Mouse (Mus musculus) left cerebral cortex, adult 8-10 months (tissue): ENCODE data around the gene Hist2h2be. TPM values are rescaled to one million over a fixed set of nuclear protein-coding genes. Genes with fewer than 3 reads are reported as not detected.
A peak's percentile ranks its signal among the peaks of the same experiment; 100 is the strongest.
"Not testable (repeated sequence)": the region's sequence is repeated elsewhere in the genome, so short reads cannot be mapped to it uniquely, and the experiment has no call there.

Experiments
- DNase-seq, 2 experiments: peaks; one replicate each; pipeline ENCODE4 v3.0.0; 2022; ENCODE audit warnings: low spot score in 2 of 2
- total RNA-seq, 4 experiments: library from RNA; stranded (reverse); gene quantifications; 2 replicates each; pipeline ENCODE4 v1.2.4; 2022

Gene Hist2h2be
- total RNA-seq, 4 experiments from 2014 or later = 4.9 to 7.1 (median 5.4) TPM

DNA sequence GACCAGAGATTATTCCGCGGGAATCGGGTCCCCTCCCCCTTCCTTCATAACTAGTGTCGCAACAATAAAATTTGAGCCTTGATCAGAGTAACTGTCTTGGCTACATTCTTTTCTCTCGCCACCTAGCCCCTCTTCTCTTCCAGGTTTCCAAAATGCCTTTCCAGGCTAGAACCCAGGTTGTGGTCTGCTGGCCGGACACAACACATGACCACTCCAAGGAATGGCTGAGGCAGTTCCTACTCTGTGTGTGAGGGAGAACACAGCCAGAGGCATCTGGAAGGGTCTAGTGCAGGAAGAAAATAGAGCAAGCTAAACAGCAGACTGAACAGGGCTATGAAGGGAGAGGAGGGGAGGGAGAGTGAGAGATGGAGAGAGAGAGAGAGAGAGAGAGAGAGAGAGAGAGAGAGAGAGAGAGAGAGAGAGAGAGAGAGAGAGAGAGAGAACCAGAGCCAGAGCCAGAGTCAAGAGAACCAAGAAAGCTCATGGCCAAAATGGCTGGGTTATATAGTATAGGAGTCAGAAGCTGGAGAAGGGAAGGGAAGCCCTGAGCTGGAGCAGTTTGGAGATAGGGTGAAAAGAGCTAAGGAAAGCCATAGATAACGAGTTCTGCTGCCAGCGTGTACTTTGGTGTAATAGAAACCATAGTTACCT is 22.2 kb upstream of the Hist2h2be start:
- not testable (repeated sequence) for DNase-seq

DNA sequence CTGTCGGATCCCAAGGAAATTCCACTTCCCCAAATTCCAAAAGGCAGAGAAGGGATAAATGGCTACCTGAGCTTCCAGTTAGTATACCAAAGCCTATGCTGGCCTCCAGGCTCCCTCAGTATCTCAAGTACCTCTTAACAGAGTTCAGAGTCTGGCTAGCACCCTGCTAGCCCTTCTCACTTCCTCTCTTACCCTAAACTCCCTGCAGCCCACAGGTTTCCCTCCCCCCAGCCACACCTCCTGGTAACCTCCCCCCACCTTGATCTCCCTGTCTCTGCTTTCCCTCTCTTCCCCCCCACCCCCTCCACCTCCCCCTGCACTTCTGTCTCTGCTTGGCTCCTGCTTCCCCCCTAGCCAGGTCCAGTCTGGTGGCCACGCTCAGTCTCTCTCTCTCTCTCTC is 21.2 kb upstream of the Hist2h2be start:
- no peak for DNase-seq

DNA sequence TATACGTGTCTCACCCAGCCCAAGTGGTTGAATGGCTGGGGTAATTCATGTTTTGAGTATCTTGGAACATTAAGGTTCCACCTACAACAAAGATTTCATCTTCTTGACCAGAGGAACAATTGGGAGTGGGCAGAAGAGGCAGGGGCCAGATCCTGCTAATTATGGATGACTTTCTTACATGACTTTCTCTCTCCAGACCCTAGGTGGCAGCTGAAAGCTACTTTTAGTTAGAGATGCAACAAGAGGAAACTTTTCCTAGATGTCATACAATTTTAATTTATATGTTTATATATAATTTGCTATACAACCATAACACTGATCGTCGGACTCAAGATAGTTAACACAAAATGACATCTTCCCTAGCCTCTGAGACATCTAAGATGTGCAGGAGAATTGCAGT is 13.1 kb upstream of the Hist2h2be start:
- no peak for DNase-seq

DNA sequence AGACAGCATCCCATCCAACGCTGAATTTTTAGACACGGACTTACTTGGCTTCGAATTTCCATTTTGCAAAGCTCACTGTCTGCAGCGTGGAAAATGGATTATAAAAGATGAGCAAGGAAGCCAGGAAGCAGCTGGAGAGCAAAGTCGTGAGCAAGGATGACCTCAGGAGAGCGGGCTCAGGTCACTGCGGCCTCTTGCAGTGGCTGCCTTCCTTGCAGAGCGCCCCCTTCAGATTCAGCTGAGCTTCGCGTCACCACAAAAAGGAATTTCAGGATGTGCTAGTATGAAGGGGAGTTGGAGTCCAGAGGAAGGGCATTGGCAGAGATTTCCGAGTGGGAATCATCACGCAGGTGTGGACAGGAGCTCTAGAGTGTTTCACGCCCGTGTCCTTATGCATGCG is 11.7 kb upstream of the Hist2h2be start:
- no peak for DNase-seq

- DNase-seq = no peak
Observed at GRCm38 (mm10) chr3:96219191-96219641, 1.7 kb upstream of the Hist2h2be start.

DNA sequence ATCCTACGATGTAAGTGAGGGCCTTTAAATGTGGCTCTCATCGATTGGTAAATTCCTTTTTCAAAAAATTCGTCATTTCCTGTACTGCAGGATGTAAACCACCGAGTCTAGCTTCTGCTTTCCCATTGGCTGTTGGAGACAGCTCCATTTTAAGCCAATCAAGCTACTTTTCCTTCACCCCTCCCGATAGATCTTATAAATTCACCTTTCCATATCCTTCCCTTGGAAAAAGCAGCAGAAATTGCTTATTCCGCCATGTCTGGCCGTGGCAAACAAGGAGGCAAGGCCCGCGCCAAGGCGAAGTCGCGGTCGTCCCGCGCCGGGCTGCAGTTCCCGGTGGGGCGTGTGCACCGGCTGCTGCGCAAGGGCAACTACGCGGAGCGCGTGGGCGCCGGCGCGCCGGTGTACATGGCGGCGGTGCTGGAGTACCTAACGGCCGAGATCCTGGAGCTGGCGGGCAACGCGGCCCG is 1.2 kb upstream of the Hist2h2be start, which contains the start of the genes Bola1 and Hist2h2ab:
Gene Bola1 (minus strand): TSS at position 49 of the 470 bp plus-strand sequence.
Gene Hist2h2ab (plus strand): TSS at position 205 of the 470 bp plus-strand sequence.
- DNase-seq = peak; percentile 78 to 81

DNA sequence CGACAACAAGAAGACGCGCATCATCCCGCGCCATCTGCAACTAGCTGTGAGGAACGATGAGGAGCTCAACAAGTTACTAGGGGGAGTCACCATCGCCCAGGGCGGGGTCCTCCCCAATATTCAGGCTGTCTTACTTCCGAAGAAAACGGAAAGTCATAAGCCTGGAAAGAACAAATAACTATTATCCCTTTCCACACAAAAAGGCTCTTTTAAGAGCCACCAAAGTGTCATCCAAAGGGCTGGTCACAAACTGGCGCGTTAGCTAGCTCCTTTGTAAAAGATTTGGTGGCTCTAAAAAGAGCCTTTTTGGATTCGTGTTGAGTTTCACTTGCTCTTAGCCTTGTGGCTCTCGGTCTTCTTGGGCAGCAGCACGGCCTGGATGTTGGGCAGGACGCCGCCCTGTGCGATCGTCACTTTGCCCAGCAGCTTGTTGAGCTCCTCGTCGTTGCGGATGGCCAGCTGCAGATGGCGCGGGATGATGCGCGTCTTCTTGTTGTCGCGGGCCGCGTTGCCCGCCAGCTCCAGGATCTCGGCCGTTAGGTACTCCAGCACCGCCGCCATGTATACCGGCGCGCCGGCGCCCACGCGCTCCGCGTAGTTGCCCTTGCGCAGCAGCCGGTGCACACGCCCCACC is 671 bp upstream of the Hist2h2be start:
- not testable (repeated sequence) for DNase-seq

- DNase-seq = no peak
Observed at GRCm38 (mm10) chr3:96221640-96222038, 720 bp downstream of the Hist2h2be start.

DNA sequence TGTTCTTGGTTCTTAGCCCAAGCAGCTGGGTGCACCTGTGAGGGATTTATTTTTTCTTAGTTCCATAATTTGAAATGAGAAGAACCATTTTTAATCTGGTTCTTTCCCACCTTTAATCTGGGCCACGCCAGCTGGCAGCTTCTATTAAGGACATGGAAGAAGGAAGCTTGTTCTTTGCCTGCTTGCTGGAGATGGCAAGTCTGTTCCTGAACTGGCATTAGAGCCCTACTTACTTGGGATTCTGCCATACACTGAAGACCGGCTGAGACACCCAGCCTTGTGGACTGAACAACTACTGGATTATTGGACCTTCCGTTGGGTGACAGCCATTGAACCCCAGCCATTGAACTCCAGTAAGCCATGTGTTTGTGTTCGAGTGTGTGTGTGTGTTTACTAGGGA is 1.9 kb downstream of the Hist2h2be start:
- DNase-seq = no peak

GRCm38 (mm10) chr3:96225421-96225820 is 4.5 kb downstream of the Hist2h2be start:
- no peak for DNase-seq

DNA sequence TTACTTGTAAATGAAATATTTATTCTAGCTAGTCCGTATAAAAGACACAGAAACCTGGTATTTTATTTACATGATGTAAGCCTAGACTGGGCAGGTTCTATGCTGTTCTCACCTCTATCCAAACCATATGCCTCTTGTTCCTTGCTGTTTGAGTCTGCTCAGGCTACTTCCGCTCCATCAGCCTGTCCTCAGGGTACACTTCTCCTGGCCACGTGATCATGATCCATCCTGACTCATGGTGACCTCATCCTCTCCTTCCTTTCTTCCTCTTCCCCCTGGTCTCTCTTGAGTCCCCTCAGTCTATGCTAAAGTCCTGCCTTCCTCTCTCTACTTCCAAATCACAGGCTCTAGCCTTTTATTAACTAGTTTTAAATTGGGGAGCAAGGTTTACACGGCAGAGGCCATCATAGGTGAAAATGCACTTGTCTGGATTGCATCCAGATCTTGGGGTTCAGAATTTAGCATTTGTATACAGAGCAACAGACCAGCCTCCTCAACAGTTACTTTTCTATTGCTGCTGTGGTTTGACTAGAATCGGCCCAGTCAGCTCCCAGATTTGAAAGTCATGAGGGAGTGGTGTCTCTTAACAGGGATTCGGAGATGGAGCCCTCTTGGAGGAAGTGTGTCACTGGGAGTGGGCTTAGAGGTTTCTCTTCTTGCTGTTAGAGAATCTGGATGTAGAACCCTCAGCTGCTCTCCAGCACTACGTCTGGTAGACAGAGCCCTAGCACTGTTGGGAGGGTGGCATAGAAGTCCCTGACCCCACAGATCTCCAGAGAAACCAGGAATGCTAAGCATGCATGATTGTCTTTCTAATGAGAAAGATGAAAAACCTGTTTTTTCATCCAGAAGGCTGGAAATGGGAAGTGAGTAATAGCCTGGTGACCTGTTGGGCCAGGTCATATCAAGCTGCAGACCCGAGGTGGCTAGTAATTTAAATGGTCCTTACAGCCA is 6.1 kb downstream of the Hist2h2be start:
- no peak for DNase-seq

- no peak for DNase-seq
Observed at GRCm38 (mm10) chr3:96228828-96229227, 7.9 kb downstream of the Hist2h2be start.

GRCm38 (mm10) chr3:96230404-96230803 is 9.5 kb downstream of the Hist2h2be start:
- DNase-seq = no peak

DNA sequence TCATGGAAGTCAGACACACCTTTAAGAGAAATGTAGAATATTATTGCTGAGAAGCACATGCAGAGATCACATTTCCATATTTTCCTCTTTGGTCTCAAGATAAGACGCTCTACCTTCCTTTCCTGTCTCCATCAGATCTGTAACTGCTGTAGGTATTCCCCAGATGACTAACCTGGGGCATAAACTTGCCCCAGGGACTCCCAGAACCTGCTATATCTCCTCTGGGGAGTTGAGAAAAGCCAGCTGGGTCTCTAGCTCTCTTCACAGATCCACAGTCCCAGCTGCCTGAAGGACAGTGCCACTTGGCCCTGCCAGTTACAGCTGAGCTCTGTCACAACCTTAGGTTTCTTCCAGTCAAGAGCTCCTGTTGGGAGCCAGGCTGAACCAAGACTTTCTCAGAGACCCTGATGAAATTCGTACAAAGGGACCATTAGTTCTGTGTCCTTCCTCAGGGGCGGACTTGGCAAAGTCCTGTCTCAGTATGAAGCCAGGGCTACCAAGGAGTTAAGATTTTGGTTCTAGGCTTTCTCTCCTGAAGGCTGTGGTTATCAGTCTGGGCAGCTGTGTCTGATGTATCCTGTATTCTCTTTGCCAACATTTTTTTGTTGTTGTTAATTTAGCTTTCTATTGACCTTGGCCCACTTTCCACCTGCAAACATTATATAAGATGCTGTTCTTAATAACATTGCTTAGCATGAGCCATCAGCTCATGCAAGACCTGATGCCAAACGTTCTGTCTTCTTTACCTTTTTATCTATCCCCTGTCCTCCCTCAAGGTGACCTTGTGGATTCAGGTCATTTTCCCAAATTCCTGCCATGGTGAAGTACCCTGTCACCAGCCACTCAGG is 10.2 kb downstream of the Hist2h2be start:
- no peak for DNase-seq

DNA sequence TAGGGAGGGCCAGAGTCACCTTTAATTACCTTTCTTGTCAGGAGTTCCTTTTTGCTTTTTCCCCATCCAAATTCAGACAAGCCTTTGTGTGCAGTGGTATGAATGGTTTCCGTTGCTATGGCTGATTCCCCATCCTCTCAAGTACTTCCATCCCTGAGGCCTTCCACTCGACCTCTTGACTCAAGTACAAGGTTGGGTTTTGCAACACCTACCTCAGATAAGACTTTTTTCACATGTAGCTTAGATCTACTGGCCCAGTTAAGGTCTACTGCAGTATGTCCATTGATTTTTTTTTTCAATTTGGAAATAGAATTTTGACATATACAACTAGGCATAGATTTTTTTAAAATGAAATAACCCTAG is 10.8 kb downstream of the Hist2h2be start:
- no peak for DNase-seq

GRCm38 (mm10) chr3:96234914-96235313 is 14.0 kb downstream of the Hist2h2be start:
- no peak for DNase-seq

GRCm38 (mm10) chr3:96235836-96236235 is 14.9 kb downstream of the Hist2h2be start:
- no peak for DNase-seq

- DNase-seq = no peak
Observed at GRCm38 (mm10) chr3:96236834-96237334, 16.0 kb downstream of the Hist2h2be start.

GRCm38 (mm10) chr3:96237335-96237903 is 16.5 kb downstream of the Hist2h2be start:
- no peak for DNase-seq

DNA sequence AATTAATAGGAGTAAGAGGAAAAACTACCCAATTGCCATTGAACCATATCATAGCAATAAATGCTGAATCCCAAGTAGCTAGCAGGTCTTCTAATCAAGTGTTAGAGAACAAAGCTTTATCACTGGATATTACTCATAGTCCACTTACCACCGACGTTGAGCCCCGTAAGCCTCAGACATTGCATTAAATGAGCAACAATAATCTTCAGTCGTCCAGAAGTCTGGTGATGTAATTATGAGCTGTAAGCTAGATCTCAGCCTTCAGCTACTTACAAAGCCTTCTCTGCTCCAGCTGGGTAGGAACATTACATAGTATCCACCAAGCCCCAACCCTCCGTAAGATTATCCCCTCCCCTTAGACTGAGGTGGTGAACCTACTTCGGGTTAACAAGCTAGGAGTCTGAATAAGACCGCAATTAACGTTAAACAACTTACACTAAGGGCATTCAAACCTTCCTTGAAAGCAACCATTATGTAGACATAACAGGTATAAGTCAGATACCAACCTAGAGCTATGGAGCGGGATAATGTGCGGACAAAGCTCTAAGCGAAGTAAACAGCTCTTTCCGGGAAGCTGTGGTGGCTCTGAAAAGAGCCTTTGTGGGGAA is 17.1 kb downstream of the Hist2h2be start:
- no peak for DNase-seq
